Mouse (Mus musculus) stomach, embryonic 16.5 days (tissue): Measurements from ENCODE around the gene Zkscan6. TPM values are rescaled to one million over a fixed set of nuclear protein-coding genes. Genes with fewer than 3 reads are reported as not detected.

Source experiments
- ATAC-seq: fragments of 200-750 bp; cut with Nextera tagmentation; 2 replicates; pipeline ENCODE4 v1.8.0; 2017; ENCODE audit warnings: moderate number of reproducible peaks, moderate TSS enrichment; ENCODE audit not compliant: insufficient read depth, low FRiP score
- H3K27ac ChIP-seq: fragments of 300-500 bp; sonication (generic); 2 replicates; pipeline ENCODE4 v1.5.1; 2014; ENCODE audit warnings: low read length
- H3K27me3 ChIP-seq: fragments of 300-500 bp; sonication (generic); 2 replicates; pipeline ENCODE4 v1.6.1; 2014; ENCODE audit warnings: low read length, control low read depth, mixed read lengths; ENCODE audit not compliant: control insufficient read depth, insufficient read depth
- H3K36me3 ChIP-seq: fragments of 300-500 bp; sonication (generic); 2 replicates; pipeline ENCODE4 v1.6.1; 2014; ENCODE audit warnings: low read length; ENCODE audit not compliant: control insufficient read depth, insufficient read depth
- H3K4me1 ChIP-seq: fragments of 300-500 bp; sonication (generic); 2 replicates; pipeline ENCODE4 v1.6.1; 2014; ENCODE audit warnings: low read length, control low read depth, mixed read lengths; ENCODE audit not compliant: control insufficient read depth, insufficient read depth
- H3K4me2 ChIP-seq: fragments of 300-500 bp; sonication (generic); 2 replicates; pipeline ENCODE4 v1.6.1; 2014; ENCODE audit warnings: low read depth, low read length, mixed read lengths
- H3K4me3 ChIP-seq: fragments of 300-500 bp; sonication (generic); replicated peaks from 2 replicates; pipeline ENCODE4 v1.5.1; 2014; ENCODE audit warnings: mild to moderate bottlenecking, low read length
- H3K9ac ChIP-seq: fragments of 300-500 bp; sonication (generic); 2 replicates; pipeline ENCODE4 v1.6.1; 2014; ENCODE audit warnings: low read length
- H3K9me3 ChIP-seq: fragments of 300-500 bp; sonication (generic); replicated peaks from 2 replicates; pipeline ENCODE4 v1.6.1; 2016; ENCODE audit warnings: low read length, control low read depth; ENCODE audit not compliant: control insufficient read depth
- WGBS: fragments of 180-500 bp; shearing (Covaris S2); extraction: QIAGEN DNeasy Blood & Tissue Kit; methylation state at CpG from one replicate; pipeline ENCODE4 v1.1.7; 2014; 5-methylcytosine and 5-hydroxymethylcytosine counted together
- polyA plus RNA-seq: library from polyadenylated mRNA; unstranded; fragments of >200 nt; fragmentation: Nextera tagmentation; extraction: Ambion mirVana; gene quantifications from 2 replicates; pipeline ENCODE4 v1.2.1, GENCODE M21; 2015

Gene Zkscan6
- 15.9 and 16.2 TPM in 2 replicates for polyA plus RNA-seq

DNA sequence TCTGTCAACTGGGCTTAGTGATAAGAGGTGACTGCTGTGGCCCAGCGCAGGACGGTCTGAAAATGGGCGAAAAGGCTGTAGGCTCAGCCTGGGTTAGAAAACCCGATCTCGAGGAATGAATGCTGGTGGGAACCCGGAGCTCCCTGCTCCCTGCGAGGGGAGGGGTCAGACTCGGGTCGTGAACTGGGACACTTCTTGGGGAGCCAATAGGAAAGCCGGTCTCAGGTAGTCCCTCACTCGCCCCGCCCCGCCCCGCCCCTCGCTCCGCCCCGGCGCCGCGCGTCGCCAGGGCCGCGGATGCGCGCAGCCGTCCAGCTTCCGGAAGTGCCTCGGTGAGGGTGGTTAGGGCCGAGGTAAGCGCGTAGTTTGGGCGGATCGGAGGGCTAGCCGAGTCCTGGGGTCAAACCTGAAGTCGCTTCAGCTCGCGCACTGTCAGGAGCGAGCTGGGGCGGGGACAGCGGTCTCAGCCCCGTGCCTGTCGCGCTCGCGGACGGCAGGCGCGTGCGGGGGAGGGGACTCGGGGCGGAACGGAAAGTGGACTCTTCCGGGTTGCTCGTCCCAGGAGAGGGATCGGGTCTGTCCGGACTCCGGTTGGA is at the start of gene Zkscan6:
Gene Zkscan6 (plus strand): TSS at position 267 of the 596 bp plus-strand sequence.
- Histone ChIP-seq H3K27ac (peak within 1 kb of the TSS; percentile 93), H3K36me3 (no peaks in the 10 kb centered on the region), H3K4me3 (peak within 1 kb of the TSS; percentile 92), H3K9me3 (no peaks in the 10 kb centered on the region), H3K4me1 (peaks cover 10% of the 10 kb centered on the region), H3K9ac (peak within 1 kb of the TSS; percentile 88), H3K27me3 (no peaks in the 10 kb centered on the region), H3K4me2 (peak within 1 kb of the TSS; percentile 97)
- WGBS: under 1% methylated on average over 57 of the region's 58 CpGs
- peak; percentile 98 for ATAC-seq

DNA sequence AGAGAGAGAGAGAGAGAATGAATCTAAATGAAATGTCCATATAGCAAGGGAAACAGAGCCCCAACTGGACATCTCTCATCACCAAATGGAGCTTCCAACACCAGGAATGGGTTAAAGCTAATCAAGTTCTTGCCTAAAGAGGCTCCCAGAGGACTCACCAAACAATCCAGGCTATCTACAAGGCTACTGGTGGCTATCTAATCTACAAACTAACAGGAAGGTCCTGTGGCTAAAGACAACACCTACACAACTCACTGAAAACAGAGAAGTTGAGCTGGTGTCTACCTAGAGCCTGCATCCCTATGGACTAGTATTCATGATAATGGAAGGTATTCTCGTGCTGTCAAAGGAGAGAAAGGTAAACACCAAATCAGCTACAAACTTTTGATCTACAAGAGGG is 47.6 kb upstream of the Zkscan6 start:
- H3K4me1 ChIP-seq: no peaks in the 10 kb centered on the region
- H3K9me3 ChIP-seq: no peaks in the 10 kb centered on the region
- WGBS: 71% methylated on average over 1 of the region's 1 CpGs
- no peaks in the 10 kb centered on the region for H3K36me3 ChIP-seq
- H3K9ac ChIP-seq: no peak overlapping the region
- H3K27ac ChIP-seq: no peak overlapping the region
- no peak for ATAC-seq
- H3K4me2 ChIP-seq: no peak overlapping the region
- H3K27me3 ChIP-seq: no peaks in the 10 kb centered on the region
- H3K4me3 ChIP-seq: no peak overlapping the region

DNA sequence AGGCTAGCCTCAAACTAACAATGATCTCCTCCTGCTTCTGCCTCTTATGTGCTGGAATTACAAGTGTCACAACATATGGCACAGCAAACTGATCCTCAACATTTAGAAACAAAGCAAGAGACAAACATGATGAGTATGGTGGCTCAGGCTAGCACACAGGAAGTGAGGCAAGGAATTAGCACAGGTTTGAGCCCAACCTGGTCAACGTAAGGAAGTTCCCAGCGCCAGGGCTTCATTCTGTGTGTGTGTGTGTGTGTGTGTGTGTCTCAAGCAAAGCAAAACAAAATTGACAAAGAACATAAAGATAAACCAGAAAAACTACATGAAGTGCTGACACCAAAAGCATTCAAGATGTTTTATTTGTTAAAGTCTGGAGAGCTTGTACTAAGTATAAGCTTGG is 46.1 kb upstream of the Zkscan6 start:
- Histone ChIP-seq H3K27me3 (no peaks in the 10 kb centered on the region), H3K4me2 (no peak overlapping the region), H3K4me3 (no peak overlapping the region), H3K27ac (no peak overlapping the region), H3K9ac (no peak overlapping the region), H3K4me1 (no peaks in the 10 kb centered on the region), H3K9me3 (no peaks in the 10 kb centered on the region), H3K36me3 (no peaks in the 10 kb centered on the region)
- WGBS: 88% methylated on average over 2 of the region's 2 CpGs
- ATAC-seq: no peak

DNA sequence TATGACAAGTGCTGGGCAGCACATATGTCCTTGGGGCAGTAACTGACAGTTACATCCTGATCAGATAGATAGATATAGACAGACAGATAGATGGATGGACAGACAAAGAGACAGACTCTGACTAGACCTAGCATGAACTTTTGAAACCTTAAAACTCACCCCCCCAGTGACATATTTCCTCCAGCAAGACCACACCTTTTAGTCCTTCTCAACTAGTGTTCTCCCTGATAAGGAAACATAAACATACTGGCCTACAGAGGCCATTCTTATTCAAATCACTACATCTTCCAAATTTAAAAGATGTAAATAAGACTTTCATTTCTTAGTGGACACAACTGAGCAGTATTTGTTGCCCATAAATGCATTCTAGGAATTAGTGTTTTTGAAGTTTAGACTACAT is 38.5 kb upstream of the Zkscan6 start:
- no peaks in the 10 kb centered on the region for H3K9me3 ChIP-seq
- no peak overlapping the region for H3K27ac ChIP-seq
- no peak for ATAC-seq
- H3K4me2 ChIP-seq: no peak overlapping the region
- no peaks in the 10 kb centered on the region for H3K27me3 ChIP-seq
- no peaks in the 10 kb centered on the region for H3K36me3 ChIP-seq
- H3K4me1 ChIP-seq: peaks cover 7% of the 10 kb centered on the region; the same call in 1 of the 2 replicates
- no peak overlapping the region for H3K4me3 ChIP-seq
- H3K9ac ChIP-seq: no peak overlapping the region

DNA sequence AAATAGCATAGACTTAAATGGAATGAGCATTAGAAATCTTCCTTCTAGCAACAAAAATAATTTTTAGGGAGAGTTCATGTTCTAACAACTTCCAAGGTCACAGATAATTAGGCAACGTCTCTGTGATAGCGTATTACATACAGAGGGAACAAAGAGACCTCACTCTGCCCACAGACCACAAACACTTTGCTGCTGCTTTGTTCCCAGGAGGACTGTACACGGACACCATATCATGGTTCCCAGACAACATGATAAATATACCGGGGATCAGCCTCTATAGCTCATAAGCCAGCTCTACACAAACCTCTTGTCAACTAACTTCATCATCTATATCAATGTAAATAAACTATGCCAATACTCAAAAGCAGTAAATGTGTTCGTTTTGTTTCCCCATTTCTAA is 37.0 kb upstream of the Zkscan6 start:
- no peak overlapping the region for H3K4me2 ChIP-seq
- no peaks in the 10 kb centered on the region for H3K27me3 ChIP-seq
- WGBS: 51% methylated on average over 5 of the region's 5 CpGs
- H3K36me3 ChIP-seq: no peaks in the 10 kb centered on the region
- no peak overlapping the region for H3K9ac ChIP-seq
- peaks cover 12% of the 10 kb centered on the region; the same call in 1 of the 2 replicates for H3K4me1 ChIP-seq
- no peaks in the 10 kb centered on the region for H3K9me3 ChIP-seq
- ATAC-seq: no peak
- no peak overlapping the region for H3K4me3 ChIP-seq
- no peak overlapping the region for H3K27ac ChIP-seq

DNA sequence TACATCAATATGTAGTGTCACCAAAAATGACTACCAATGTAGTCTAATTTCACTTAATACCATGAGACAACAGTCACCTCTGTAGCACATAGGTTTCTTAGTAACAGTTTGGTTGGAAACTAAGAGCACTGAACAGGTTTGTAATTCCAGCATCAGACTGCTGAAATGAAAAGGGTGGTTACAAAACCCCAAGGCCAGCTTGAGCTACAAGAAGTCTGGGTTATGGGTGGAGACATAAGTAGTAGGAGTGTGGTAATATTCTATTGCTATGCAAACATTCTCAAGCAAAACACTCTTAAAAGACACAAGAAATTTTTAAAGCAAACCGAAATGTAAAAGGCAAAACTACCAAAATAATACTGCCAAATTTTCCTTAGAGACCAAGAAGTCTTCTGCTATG is 35.4 kb upstream of the Zkscan6 start:
- Histone ChIP-seq H3K27ac (no peak overlapping the region), H3K4me1 (peaks cover 16% of the 10 kb centered on the region), H3K4me2 (no peak overlapping the region), H3K27me3 (no peaks in the 10 kb centered on the region), H3K36me3 (no peaks in the 10 kb centered on the region), H3K9ac (no peak overlapping the region), H3K9me3 (no peaks in the 10 kb centered on the region), H3K4me3 (no peak overlapping the region)
- WGBS: 86% methylated on average over 1 of the region's 1 CpGs
- ATAC-seq: no peak

DNA sequence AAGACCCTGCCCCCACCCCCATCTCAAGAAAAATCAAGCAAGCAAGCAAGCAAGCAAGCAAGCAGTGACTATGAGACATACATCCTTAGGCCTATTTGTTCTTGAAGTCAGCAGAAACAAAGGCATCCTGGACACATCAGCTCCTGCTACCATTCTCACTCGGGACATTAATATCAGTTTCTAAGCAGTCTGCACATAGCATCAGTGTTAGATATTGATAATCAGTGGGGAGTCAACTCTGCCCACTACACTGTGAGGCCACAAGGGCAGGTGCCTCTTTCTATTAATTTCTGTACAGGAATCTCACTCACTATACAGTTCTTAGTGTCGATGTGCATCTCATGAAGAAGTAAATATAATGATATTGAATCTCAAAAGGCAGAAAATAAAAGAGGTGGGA is 33.4 kb upstream of the Zkscan6 start:
- ATAC-seq: no peak

DNA sequence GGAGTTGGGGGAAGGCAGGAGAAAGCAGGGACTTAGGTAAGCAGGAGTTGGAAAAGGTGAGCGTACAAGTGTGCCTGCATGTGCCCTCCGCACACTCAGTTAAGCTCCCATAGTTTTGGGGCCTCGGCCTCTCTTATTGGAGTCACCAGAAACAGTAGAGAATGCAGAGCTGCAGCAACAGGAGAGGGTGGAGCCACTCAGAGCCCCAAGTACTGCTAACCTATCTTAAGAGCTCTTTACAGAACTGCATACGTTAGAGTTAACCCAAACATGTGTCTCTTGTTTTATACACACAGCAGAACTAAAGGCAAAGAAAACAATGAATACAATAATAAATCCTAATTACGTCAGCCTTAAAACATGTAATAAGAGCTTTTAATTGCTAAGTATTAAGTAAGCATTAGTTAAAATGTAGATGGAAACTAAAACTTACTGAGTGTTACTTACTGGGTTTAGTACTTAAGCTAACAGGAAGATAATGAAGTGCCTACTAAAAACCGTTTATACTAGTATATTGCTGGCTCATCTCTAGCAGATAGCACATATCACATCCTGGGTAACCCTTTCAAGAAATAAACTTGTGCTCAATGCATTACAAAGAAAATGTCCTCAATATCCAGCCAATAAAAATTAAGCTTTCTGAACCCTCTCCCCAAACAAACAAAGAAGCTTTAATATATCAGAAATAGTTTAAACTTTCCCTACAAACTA is 32.9 kb upstream of the Zkscan6 start:
- no peak overlapping the region for H3K4me2 ChIP-seq
- 53% methylated on average over 6 of the region's 6 CpGs for WGBS
- ATAC-seq: no peak
- H3K9ac ChIP-seq: no peak overlapping the region
- peaks cover 32% of the 10 kb centered on the region for H3K4me1 ChIP-seq
- H3K4me3 ChIP-seq: no peak overlapping the region
- H3K27me3 ChIP-seq: no peaks in the 10 kb centered on the region
- no peaks in the 10 kb centered on the region for H3K9me3 ChIP-seq
- no peaks in the 10 kb centered on the region for H3K36me3 ChIP-seq
- no peak overlapping the region for H3K27ac ChIP-seq

More for the DNA sequence above, 33.4 kb upstream of the Zkscan6 start:
- Histone ChIP-seq H3K27me3 (no peaks in the 10 kb centered on the region), H3K36me3 (no peaks in the 10 kb centered on the region), H3K9me3 (no peaks in the 10 kb centered on the region), H3K4me1 (peaks cover 29% of the 10 kb centered on the region), H3K4me3 (no peak overlapping the region), H3K27ac (no peak overlapping the region), H3K4me2 (no peak overlapping the region), H3K9ac (no peak overlapping the region)
- WGBS: 66% methylated on average over 2 of the region's 2 CpGs

DNA sequence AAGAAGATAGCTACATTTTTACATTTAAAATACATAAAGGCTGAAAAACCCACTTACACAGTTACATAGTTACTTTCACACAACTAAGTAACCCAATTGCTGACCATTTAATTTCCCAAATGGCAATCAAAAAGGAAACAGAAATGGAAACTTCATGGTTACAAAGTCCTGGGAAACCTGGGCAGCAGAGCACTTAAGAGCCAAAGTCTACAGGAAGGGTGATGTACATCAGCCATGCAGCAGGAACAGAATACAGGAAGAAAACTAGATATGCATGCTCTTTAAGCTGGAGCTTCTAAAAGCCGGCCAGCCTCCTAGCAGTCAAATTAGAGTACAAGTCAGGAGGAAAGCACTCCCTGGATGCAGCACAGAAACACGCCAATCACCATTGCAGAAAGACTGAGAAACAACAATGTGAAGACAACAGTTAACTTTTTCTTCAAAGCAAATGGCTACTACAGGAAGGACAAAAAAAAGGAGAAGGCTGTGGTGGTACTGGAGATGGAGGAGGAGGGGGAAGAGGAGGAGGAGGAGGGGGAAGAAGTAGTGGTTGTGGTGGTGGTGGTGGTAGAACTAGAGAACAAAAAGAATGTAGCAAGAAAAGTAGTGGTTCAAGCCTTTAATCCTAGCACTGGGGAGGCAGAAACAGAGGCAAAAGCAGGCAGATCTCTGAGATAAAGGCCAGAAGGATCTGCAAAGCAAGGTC is 29.9 kb upstream of the Zkscan6 start:
- H3K9me3 ChIP-seq: no peaks in the 10 kb centered on the region
- ATAC-seq: no peak
- H3K27me3 ChIP-seq: no peaks in the 10 kb centered on the region
- no peak overlapping the region for H3K4me2 ChIP-seq
- 45% methylated on average over 2 of the region's 2 CpGs for WGBS
- H3K36me3 ChIP-seq: no peaks in the 10 kb centered on the region; the same call in 1 of the 2 replicates
- H3K27ac ChIP-seq: no peak overlapping the region
- no peak overlapping the region for H3K9ac ChIP-seq
- H3K4me3 ChIP-seq: no peak overlapping the region
- H3K4me1 ChIP-seq: peaks cover 29% of the 10 kb centered on the region
